Comparison of ENCODE assay signal across 32 mouse cellular contexts in genomic region chr3:49814401-49814800, GRCm38 (mm10). TPM values are rescaled to one million over a fixed set of nuclear protein-coding genes. Genes with fewer than 3 reads are reported as not detected.
DNase-seq lines count a peak whose midpoint lies in the region; ATAC-seq and TF ChIP-seq lines count a peak whose summit lies in the region.
"Had no signal": no experiment of that assay in that cellular context is flagged by ENCODE, and none has a peak within 500 bp of the region (broad histone marks: within the 10 kb centered on the region; RNA-seq: fewer than 3 reads in every experiment).

No protein-coding gene starts in this region.

- peak; percentile 39 for DNase-seq in kidney, adult 2 months
- DNase-seq in kidney, postnatal 4 days: no peak
- peak; percentile 7 for DNase-seq in liver, adult 2 months (ENCODE audit: extremely low read depth, low read depth, low spot score)
- DNase-seq in liver, embryonic 11.5 days (ENCODE audit: low spot score): no peak
- peak; percentile 6 for DNase-seq in 3T3-L1 (ENCODE audit: low read depth, low spot score)
- peak; percentile 27 for DNase-seq in brain, embryonic 14.5 days (ENCODE audit: low read depth)
- DNase-seq: adrenal gland, adult 2 months; adrenal gland, postnatal 36 days; cerebellum, adult 8-10 months; cerebellum, postnatal 25 days; gastrocnemius, postnatal 10 days; heart, postnatal 36 days; liver, embryonic 13.5 days; midbrain, embryonic 14.5 days; retina, postnatal 1 day; right cerebral cortex, postnatal 14 days; thymus, postnatal 4 days had no signal

- WGBS in kidney, adult 2 months: 60% methylated on average over 5 of the region's 5 CpGs
- 78% methylated on average over 5 of the region's 5 CpGs for WGBS in liver, adult 2 months
- WGBS in liver, embryonic 11.5 days: 70% methylated on average over 5 of the region's 5 CpGs
- 79% methylated on average over 5 of the region's 5 CpGs for WGBS in midbrain, embryonic 16.5 days

- H3K36me3 ChIP-seq in kidney, adult 2 months (ENCODE audit: control insufficient read depth, insufficient read depth, low read length): no peaks in the 10 kb centered on the region
- H3K36me3 ChIP-seq in liver, adult 2 months (ENCODE audit: control insufficient read depth, insufficient read depth, low read length): no peaks in the 10 kb centered on the region
- H3K36me3 ChIP-seq in liver, embryonic 11.5 days (ENCODE audit: control insufficient read depth, insufficient read depth, low read length): no peaks in the 10 kb centered on the region
- no peaks in the 10 kb centered on the region for H3K36me3 ChIP-seq in midbrain, embryonic 16.5 days (ENCODE audit: control insufficient read depth, insufficient read depth, low read length)
- H3K36me3 ChIP-seq: heart, embryonic 10.5 days; heart, embryonic 15.5 days; hindbrain, embryonic 12.5 days; intestine, embryonic 15.5 days; limb, embryonic 13.5 days; liver, embryonic 13.5 days; neural tube, embryonic 15.5 days had no signal

- H3K27me3 ChIP-seq in kidney, adult 2 months (replicated peaks; ENCODE audit: control insufficient read depth, insufficient read depth, low read length): no peaks in the 10 kb centered on the region
- no peaks in the 10 kb centered on the region for H3K27me3 ChIP-seq in liver, adult 2 months (ENCODE audit: control insufficient read depth, insufficient read depth, low read length)
- H3K27me3 ChIP-seq in liver, embryonic 11.5 days (replicated peaks; ENCODE audit: control insufficient read depth, insufficient read depth, low read length): no peaks in the 10 kb centered on the region
- no peaks in the 10 kb centered on the region for H3K27me3 ChIP-seq in midbrain, embryonic 16.5 days (ENCODE audit: control insufficient read depth, insufficient read depth, low read depth, low read length)
- H3K27me3 ChIP-seq: CH12.LX; forebrain, embryonic 13.5 days; heart, embryonic 15.5 days; hindbrain, embryonic 12.5 days; intestine, embryonic 15.5 days; limb, embryonic 13.5 days; liver, embryonic 13.5 days; neural tube, embryonic 15.5 days had no signal

- H3K27ac ChIP-seq in kidney, adult 2 months (ENCODE audit: insufficient read depth, low read depth, low read length): no peak overlapping the region
- H3K27ac ChIP-seq in liver, adult 2 months (replicated peaks; ENCODE audit: insufficient read depth, low read depth, low read length): no peak overlapping the region
- H3K27ac ChIP-seq in liver, embryonic 11.5 days (ENCODE audit: low read depth, low read length): no peak overlapping the region
- H3K27ac ChIP-seq in midbrain, embryonic 16.5 days (ENCODE audit: low read length): no peak overlapping the region
- H3K27ac ChIP-seq: forebrain, embryonic 13.5 days; heart, embryonic 10.5 days; heart, embryonic 15.5 days; hindbrain, embryonic 12.5 days; hindbrain, postnatal 0 days; intestine, embryonic 15.5 days; layer of hippocampus, adult 2 months; left cerebral cortex, adult 2 months; limb, embryonic 13.5 days; liver, embryonic 13.5 days; macrophage; neural tube, embryonic 15.5 days had no signal

- no peaks in the 10 kb centered on the region for H3K4me1 ChIP-seq in kidney, adult 2 months (ENCODE audit: control insufficient read depth, insufficient read depth, low read length)
- H3K4me1 ChIP-seq in liver, adult 2 months (ENCODE audit: control insufficient read depth, insufficient read depth, low read length): no peaks in the 10 kb centered on the region
- H3K4me1 ChIP-seq in liver, embryonic 11.5 days (replicated peaks; ENCODE audit: control insufficient read depth, insufficient read depth, low read length): no peaks in the 10 kb centered on the region
- H3K4me1 ChIP-seq in midbrain, embryonic 16.5 days (ENCODE audit: control insufficient read depth, insufficient read depth, low read length): no peaks in the 10 kb centered on the region
- H3K4me1 ChIP-seq: forebrain, embryonic 13.5 days; heart, embryonic 10.5 days; heart, embryonic 15.5 days; hindbrain, embryonic 12.5 days; intestine, embryonic 15.5 days; liver, embryonic 13.5 days; neural tube, embryonic 15.5 days had no signal

- H3K4me2 ChIP-seq in liver, embryonic 11.5 days: no peak overlapping the region
- H3K4me2 ChIP-seq in midbrain, embryonic 16.5 days (ENCODE audit: low read length): no peak overlapping the region
- H3K4me2 ChIP-seq: forebrain, embryonic 13.5 days; heart, embryonic 15.5 days; hindbrain, embryonic 12.5 days; intestine, embryonic 15.5 days; limb, embryonic 13.5 days; liver, embryonic 13.5 days; neural tube, embryonic 15.5 days had no signal

- no peak for TF ChIP-seq CTCF in kidney, adult 2 months (conservative IDR thresholded peaks at IDR 0.05; ENCODE audit: insufficient read depth, insufficient read length, low read depth, low read length)
- no peak for TF ChIP-seq CTCF in liver, adult 2 months (IDR thresholded peaks at IDR 0.05; ENCODE audit: low read depth, low read length)
- no peak for TF ChIP-seq CTCF in brain, embryonic 14.5 days (IDR thresholded peaks at IDR 0.05; ENCODE audit: borderline replicate concordance, extremely low read depth, insufficient read depth, insufficient read length)

- no peak for ATAC-seq in liver, embryonic 11.5 days (replicated peaks; ENCODE audit: low FRiP score)
- no peak for ATAC-seq in midbrain, embryonic 16.5 days
- ATAC-seq: activated CD4-positive, CD25-positive, alpha-beta regulatory T cell, adult 4 months; forebrain, embryonic 13.5 days; hindbrain, postnatal 0 days; intestine, embryonic 15.5 days had no signal

- H3K79me2 ChIP-seq in liver, adult 2 months (ENCODE audit: control insufficient read depth, insufficient read depth, low read length): no peaks in the 10 kb centered on the region

- H3K9me3 ChIP-seq in liver, embryonic 11.5 days (ENCODE audit: control insufficient read depth, low read length): no peaks in the 10 kb centered on the region
- no peaks in the 10 kb centered on the region for H3K9me3 ChIP-seq in midbrain, embryonic 16.5 days (replicated peaks; ENCODE audit: control insufficient read depth, low read length, poor library complexity, severe bottlenecking)
- H3K9me3 ChIP-seq: forebrain, embryonic 13.5 days; heart, embryonic 10.5 days; heart, embryonic 15.5 days; hindbrain, embryonic 12.5 days; intestine, embryonic 15.5 days; limb, embryonic 13.5 days; liver, embryonic 13.5 days; neural tube, embryonic 15.5 days had no signal

- no peak overlapping the region for H3K4me3 ChIP-seq in kidney, adult 2 months (ENCODE audit: insufficient read depth, low read depth, low read length)
- H3K4me3 ChIP-seq in liver, adult 2 months (ENCODE audit: insufficient read depth, low read depth, low read length): no peak overlapping the region
- no peak overlapping the region for H3K4me3 ChIP-seq in liver, embryonic 11.5 days (ENCODE audit: low read depth, low read length)
- no peak overlapping the region for H3K4me3 ChIP-seq in midbrain, embryonic 16.5 days (ENCODE audit: low read depth, low read length)
- H3K4me3 ChIP-seq: forebrain, embryonic 13.5 days; heart, embryonic 10.5 days; heart, embryonic 15.5 days; hindbrain, embryonic 12.5 days; intestine, embryonic 15.5 days; layer of hippocampus, adult 2 months; left cerebral cortex, adult 2 months; limb, embryonic 13.5 days; liver, embryonic 13.5 days; neural tube, embryonic 15.5 days had no signal

- TF ChIP-seq POLR2A in kidney, adult 2 months (IDR thresholded peaks at IDR 0.05; ENCODE audit: low read depth, low read length): no peak
- TF ChIP-seq POLR2A in liver, adult 2 months (IDR thresholded peaks at IDR 0.05; ENCODE audit: extremely low read depth, insufficient read depth, low read length): no peak
- no peak for TF ChIP-seq POLR2A in brain, embryonic 14.5 days (IDR thresholded peaks at IDR 0.05; ENCODE audit: borderline replicate concordance, extremely low read depth, insufficient read depth, insufficient read length, poor library complexity, severe bottlenecking)

- H3K9ac ChIP-seq in liver, adult 2 months (ENCODE audit: low read depth, low read length): no peak overlapping the region
- H3K9ac ChIP-seq in liver, embryonic 11.5 days (ENCODE audit: low read depth, low read length): no peak overlapping the region
- no peak overlapping the region for H3K9ac ChIP-seq in midbrain, embryonic 16.5 days (ENCODE audit: low read depth, low read length)
- H3K9ac ChIP-seq: forebrain, embryonic 13.5 days; heart, embryonic 15.5 days; hindbrain, embryonic 12.5 days; intestine, embryonic 15.5 days; limb, embryonic 13.5 days; liver, embryonic 13.5 days; neural tube, embryonic 15.5 days had no signal

RNA-seq across cellular contexts. Expression of gene Pcdh18, which starts 57.3 kb away (rescaled TPM):
- 5.7 and 6.7 TPM in 2 replicates for polyA plus RNA-seq in kidney, adult 2 months (2012; rRNA removed)
- 0.92 and 1.6 TPM in 2 replicates for total RNA-seq in liver, adult 2 months (2014; rRNA removed)
- 0.24 and 0.26 TPM in 2 replicates for polyA plus RNA-seq in liver, adult 2 months (2012; rRNA removed)
- polyA plus RNA-seq in liver, embryonic 11.5 days (2014; fragmentation: Nextera tagmentation; extraction: Ambion mirVana): 19.9 and 22.4 TPM in 2 replicates
- 18.8 and 25.5 TPM in 2 replicates for polyA plus RNA-seq in brain, embryonic 14.5 days (2012; rRNA removed)
- 39.3 and 43.7 TPM in 2 replicates for polyA plus RNA-seq in midbrain, embryonic 16.5 days (2015; fragmentation: Nextera tagmentation; extraction: Ambion mirVana)
- total RNA-seq: CH12.LX; megakaryocyte-erythroid progenitor cell, adult 5-6 weeks had no signal
- polyA plus RNA-seq: activated CD4-positive, CD25-positive, alpha-beta regulatory T cell, adult 4 months; macrophage had no signal

Comparison
In these comparisons a context has a peak if more than half of its experiments do, and no peak if none do; other contexts are left out.
1. DNase-seq: peak in kidney, adult 2 months (single experiment), liver, adult 2 months (single experiment), 3T3-L1 (single experiment) and brain, embryonic 14.5 days (single experiment); none in kidney, postnatal 4 days (0 of 2) and liver, embryonic 11.5 days (single experiment).